Mouse (Mus musculus) forebrain, embryonic 15.5 days (tissue): ENCODE results near the gene Cuta. TPM values are rescaled to one million over a fixed set of nuclear protein-coding genes. Genes with fewer than 3 reads are reported as not detected.
A peak's percentile ranks its signal among the peaks of the same experiment; 100 is the strongest.

ENCODE experiments used
- ATAC-seq: fragments of 200-750 bp; cut with Nextera tagmentation; replicated peaks from 2 replicates; pipeline ENCODE4 v1.8.0; 2017; ENCODE audit warnings: mild to moderate bottlenecking, moderate TSS enrichment, moderate library complexity
- H3K27ac ChIP-seq: fragments of 300-500 bp; sonication (generic); replicated peaks from 2 replicates; pipeline ENCODE4 v1.5.1; 2015; ENCODE audit warnings: mild to moderate bottlenecking, inconsistent platforms
- H3K27me3 ChIP-seq: fragments of 300-500 bp; sonication (generic); 2 replicates; pipeline ENCODE4 v1.6.1; 2015; ENCODE audit warnings: inconsistent platforms
- H3K36me3 ChIP-seq: fragments of 300-500 bp; sonication (generic); 2 replicates; pipeline ENCODE4 v1.6.1; 2015; ENCODE audit warnings: mild to moderate bottlenecking, inconsistent platforms
- H3K4me1 ChIP-seq: fragments of 300-500 bp; sonication (generic); 2 replicates; pipeline ENCODE4 v1.6.1; 2015; ENCODE audit warnings: inconsistent platforms
- H3K4me2 ChIP-seq: fragments of 300-500 bp; sonication (generic); replicated peaks from 2 replicates; pipeline ENCODE4 v1.6.1; 2015; ENCODE audit warnings: mild to moderate bottlenecking, inconsistent platforms
- H3K4me3 ChIP-seq: fragments of 300-500 bp; sonication (generic); 2 replicates; pipeline ENCODE4 v1.5.1; 2015; ENCODE audit warnings: mild to moderate bottlenecking, inconsistent platforms
- H3K9ac ChIP-seq: fragments of 300-500 bp; sonication (generic); replicated peaks from 2 replicates; pipeline ENCODE4 v1.6.1; 2015; ENCODE audit warnings: mild to moderate bottlenecking, inconsistent platforms
- H3K9me3 ChIP-seq: fragments of 300-500 bp; sonication (generic); 2 replicates; pipeline ENCODE4 v1.6.1; 2016; ENCODE audit warnings: inconsistent platforms
- WGBS: fragments of 180-500 bp; shearing (Covaris S2); methylation state at CpG from one replicate; pipeline ENCODE4 v1.1.7; 2015; ENCODE audit warnings: mixed read lengths; 5-methylcytosine and 5-hydroxymethylcytosine counted together
- polyA plus RNA-seq: library from polyadenylated mRNA; unstranded; fragments of >200 nt; fragmentation: Nextera tagmentation; extraction: Ambion mirVana; gene quantifications from 2 replicates; pipeline ENCODE4 v1.2.1, GENCODE M21; 2015

The Cuta gene
- polyA plus RNA-seq, 1 experiment from 2014 or later: 144 TPM

GRCm38 (mm10) chr17:26941031-26941789 lies 1.8 kb upstream of the Cuta start, which contains the start of gene Syngap1:
Syngap1 (plus strand) TSS chr17:26941253.
- H3K27ac ChIP-seq: peak within 1 kb of the TSS; percentile 98
- peaks cover 73% of the 10 kb centered on the region for H3K4me1 ChIP-seq
- WGBS: under 1% methylated on average over 19 of the region's 24 CpGs
- H3K27me3 ChIP-seq: no peaks in the 10 kb centered on the region
- H3K36me3 ChIP-seq: peaks cover 6% of the 10 kb centered on the region; the same call in 1 of the 2 replicates
- no peaks in the 10 kb centered on the region for H3K9me3 ChIP-seq
- peak within 1 kb of the TSS; percentile 99 for H3K4me2 ChIP-seq
- peak within 1 kb of the TSS; percentile 87 for H3K4me3 ChIP-seq
- peak within 1 kb of the TSS; percentile 77 for H3K9ac ChIP-seq
- ATAC-seq: peak; percentile 22; the same call in 1 of the 2 replicates

GRCm38 (mm10) chr17:26939973-26940300 lies 568 bp upstream of the Cuta start:
- Histone ChIP-seq H3K27ac (peak overlapping the region; percentile 98), H3K4me2 (peak overlapping the region; percentile 99), H3K9me3 (no peaks in the 10 kb centered on the region), H3K9ac (peak overlapping the region; percentile 77), H3K4me1 (peaks cover 60% of the 10 kb centered on the region), H3K36me3 (peaks cover 18% of the 10 kb centered on the region), H3K4me3 (peak overlapping the region; percentile 87), H3K27me3 (no peaks in the 10 kb centered on the region)
- WGBS: 2% methylated on average over 3 of the region's 3 CpGs
- ATAC-seq: no peak

DNA sequence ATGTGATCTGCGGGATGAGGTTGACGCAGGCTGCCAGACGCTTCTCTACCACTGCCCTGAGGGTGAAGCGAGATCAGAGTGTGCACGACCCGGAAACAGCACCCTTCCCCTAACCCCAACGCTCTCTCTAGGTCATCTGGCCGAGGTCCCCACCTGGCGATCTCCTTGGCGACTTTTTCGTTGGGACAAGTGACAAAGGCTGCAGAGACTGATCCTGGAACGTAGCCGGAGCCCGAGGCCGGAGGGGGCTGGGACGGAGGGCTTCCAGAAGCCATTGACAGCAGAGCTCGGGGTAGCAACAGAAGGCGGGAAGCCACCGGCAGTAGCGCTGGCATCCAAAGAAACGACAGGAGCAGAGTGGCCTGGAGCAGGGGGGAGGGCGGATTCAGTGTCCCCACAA lies 638 bp downstream of the Cuta start:
- Histone ChIP-seq H3K4me1 (peaks cover 57% of the 10 kb centered on the region), H3K9me3 (no peaks in the 10 kb centered on the region), H3K27ac (peak overlapping the region; percentile 98), H3K4me2 (peak overlapping the region; percentile 99), H3K27me3 (no peaks in the 10 kb centered on the region), H3K36me3 (peaks cover 20% of the 10 kb centered on the region), H3K9ac (peak overlapping the region; percentile 77), H3K4me3 (peak overlapping the region; percentile 87)
- ATAC-seq: peak; percentile 0; the same call in 1 of the 2 replicates
- WGBS: under 1% methylated on average over 22 of the region's 22 CpGs

DNA sequence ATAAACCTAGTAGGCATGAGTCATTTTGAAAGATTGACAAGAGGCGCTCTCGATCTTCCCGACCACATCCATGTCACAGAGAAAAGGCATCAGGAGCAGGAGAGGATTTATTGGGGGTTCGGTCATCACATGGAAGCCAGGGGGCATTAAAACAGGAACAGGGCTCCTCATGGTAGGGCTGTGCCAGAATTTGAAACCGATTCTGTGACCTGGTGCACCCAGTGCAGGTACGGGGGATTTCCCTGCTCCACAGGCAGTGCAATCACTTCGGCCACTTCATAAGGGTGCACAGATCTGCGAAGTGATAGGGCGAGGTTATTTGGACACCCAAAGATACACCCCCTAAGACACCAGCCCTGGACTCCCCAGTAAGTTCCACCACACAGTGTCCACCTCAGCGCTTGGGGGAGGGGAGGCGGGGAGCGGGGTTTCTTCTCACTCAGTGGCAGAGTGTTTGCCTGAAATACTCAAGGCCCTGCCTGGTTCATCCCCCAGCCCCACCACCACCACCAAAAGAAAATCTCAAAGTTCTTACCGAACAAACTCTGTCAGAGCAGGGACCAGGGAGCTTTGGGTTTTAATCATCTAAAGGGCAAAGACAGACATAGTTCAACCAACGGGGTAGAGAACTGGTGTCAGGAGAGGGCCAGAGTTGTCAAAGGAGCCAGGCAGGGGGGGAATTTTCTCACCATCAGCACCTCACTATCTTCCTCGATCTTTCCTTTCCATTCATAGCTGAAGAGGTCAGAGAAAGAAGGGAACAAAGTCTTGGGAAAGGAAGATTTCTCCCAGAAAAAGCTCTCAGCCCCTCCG lies 1.3 kb downstream of the Cuta start:
- ATAC-seq: no peak
- Histone ChIP-seq H3K4me3 (peak overlapping the region; percentile 87), H3K9ac (peak overlapping the region; percentile 77), H3K27me3 (no peaks in the 10 kb centered on the region), H3K36me3 (peaks cover 20% of the 10 kb centered on the region), H3K27ac (0 out of 2 replicates have a peak overlapping the region, but pooled peaks have one; percentile 98), H3K4me2 (peak overlapping the region; percentile 99), H3K4me1 (peaks cover 55% of the 10 kb centered on the region), H3K9me3 (no peaks in the 10 kb centered on the region)
- 67% methylated on average over 16 of the region's 16 CpGs for WGBS

DNA sequence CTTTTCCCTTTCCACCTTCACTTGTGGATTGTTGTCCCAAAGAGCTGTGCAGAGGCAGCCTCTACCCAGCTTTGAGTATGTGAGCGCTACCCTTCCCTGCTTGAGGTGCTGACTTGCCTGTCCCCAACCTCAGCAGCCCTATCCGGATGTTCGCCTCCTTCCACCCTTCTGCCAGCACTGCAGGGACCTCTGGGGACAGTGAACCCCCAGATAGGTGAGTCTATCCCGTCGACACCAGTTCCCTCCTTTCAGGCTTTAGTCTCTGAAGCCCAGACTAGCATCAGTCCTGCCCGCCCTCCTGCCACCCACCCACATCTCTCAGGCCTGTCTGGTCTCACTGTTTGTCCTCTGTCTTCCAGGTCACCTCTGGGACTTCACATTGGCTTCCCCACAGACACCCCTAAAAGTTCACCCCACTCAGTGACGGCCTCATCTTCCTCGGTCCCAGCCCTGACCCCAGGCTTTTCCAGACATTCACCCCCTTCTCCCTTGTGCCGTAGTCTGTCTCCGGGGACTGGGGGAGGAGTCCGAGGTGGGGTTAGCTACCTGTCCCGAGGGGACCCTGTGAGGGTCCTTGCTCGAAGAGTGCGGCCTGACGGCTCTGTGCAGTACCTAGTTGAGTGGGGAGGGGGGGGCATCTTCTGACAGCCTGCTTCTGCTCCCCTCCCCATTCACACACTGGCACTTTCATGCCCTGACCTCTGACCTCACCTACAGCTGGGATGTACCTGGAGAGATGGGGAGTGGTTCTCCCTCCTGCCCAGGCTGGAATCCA lies 2.3 kb downstream of the Cuta start:
- H3K4me3 ChIP-seq: no peak overlapping the region
- H3K36me3 ChIP-seq: peaks cover 20% of the 10 kb centered on the region
- no peaks in the 10 kb centered on the region for H3K27me3 ChIP-seq
- no peak overlapping the region for H3K4me2 ChIP-seq
- no peak overlapping the region for H3K27ac ChIP-seq
- no peak overlapping the region for H3K9ac ChIP-seq
- H3K9me3 ChIP-seq: no peaks in the 10 kb centered on the region
- 88% methylated on average over 15 of the region's 15 CpGs for WGBS
- H3K4me1 ChIP-seq: peaks cover 52% of the 10 kb centered on the region
- no peak for ATAC-seq

DNA sequence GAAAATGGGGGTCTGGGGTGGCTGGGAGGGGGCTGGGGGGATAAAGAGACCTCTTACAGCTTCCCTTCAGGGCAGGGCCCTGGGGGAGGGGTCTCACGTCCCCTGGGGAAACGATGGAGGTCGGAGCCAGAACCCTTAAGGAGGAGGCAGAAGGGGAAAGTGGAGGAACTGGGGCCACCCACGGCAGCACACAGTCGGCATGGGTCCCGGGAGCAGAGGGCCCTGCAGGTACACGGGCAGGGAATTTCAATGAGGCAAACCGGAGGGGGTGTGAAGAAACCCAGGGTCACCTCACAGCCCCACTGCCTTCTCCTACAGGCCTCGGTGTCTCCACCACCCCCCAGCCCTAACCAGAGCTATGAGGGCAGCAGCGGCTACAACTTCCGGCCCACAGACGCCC lies 2.9 kb downstream of the Cuta start:
- no peak overlapping the region for H3K27ac ChIP-seq
- no peak for ATAC-seq
- H3K9ac ChIP-seq: no peak overlapping the region
- H3K36me3 ChIP-seq: peaks cover 20% of the 10 kb centered on the region
- peaks cover 49% of the 10 kb centered on the region for H3K4me1 ChIP-seq
- no peaks in the 10 kb centered on the region for H3K9me3 ChIP-seq
- H3K4me3 ChIP-seq: no peak overlapping the region
- H3K4me2 ChIP-seq: no peak overlapping the region
- no peaks in the 10 kb centered on the region for H3K27me3 ChIP-seq
- WGBS: 75% methylated on average over 12 of the region's 12 CpGs

- H3K4me1 ChIP-seq: peaks cover 39% of the 10 kb centered on the region
- H3K4me3 ChIP-seq: no peak overlapping the region
- H3K9me3 ChIP-seq: no peaks in the 10 kb centered on the region
- H3K9ac ChIP-seq: no peak overlapping the region
- peaks cover 20% of the 10 kb centered on the region for H3K36me3 ChIP-seq
- no peak overlapping the region for H3K27ac ChIP-seq
- 89% methylated on average over 9 of the region's 9 CpGs for WGBS
- H3K4me2 ChIP-seq: no peak overlapping the region
- no peak for ATAC-seq
- H3K27me3 ChIP-seq: no peaks in the 10 kb centered on the region
Observed at GRCm38 (mm10) chr17:26935027-26935426, 4.3 kb downstream of the Cuta start.

DNA sequence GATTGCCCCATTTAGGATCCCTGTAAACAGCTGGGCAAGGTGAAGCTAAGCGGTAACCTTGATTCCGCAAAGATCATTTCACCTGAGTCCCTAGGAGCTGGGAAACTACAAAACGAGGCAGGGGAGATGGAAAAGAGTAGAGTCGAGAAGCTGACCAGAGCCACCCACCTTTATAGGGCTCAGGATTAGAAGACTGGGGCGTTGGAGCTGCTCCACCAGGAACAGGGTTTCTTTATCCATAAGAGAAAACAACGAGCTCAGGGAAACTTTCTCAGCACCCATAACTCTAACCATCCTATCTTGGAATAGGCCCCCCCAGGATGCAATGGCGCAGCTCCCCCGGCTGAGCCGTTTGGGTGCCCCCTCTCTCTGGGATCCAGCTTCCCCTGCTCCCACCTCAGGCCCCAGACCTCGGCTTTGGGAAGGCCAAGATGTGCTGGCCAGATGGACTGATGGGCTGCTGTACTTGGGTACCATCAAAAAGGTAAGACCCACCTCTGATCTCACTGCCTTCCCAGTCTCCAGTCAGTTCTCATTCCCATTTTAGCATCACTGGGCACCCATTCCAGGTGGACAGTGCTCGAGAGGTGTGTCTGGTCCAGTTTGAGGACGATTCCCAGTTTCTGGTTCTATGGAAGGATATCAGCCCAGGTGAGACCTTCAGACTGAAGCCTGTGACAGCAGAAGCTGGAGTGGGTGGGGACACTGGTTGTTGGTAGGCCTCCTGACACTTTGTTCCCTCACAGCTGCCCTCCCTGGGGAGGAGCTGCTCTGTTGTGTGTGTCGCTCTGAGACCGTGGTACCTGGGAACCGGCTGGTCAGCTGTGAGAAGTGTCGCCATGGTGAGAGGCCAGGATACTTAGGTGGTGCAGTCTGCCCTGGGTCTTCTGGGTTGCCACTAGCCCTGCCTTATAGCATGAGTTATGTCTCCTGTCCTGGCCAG lies 5.2 kb downstream of the Cuta start:
- Histone ChIP-seq H3K27ac (peak overlapping the region; percentile 87; the same call in 1 of the 2 replicates), H3K9me3 (no peaks in the 10 kb centered on the region), H3K9ac (peak overlapping the region; percentile 74), H3K27me3 (no peaks in the 10 kb centered on the region), H3K36me3 (peaks cover 21% of the 10 kb centered on the region), H3K4me2 (peak overlapping the region; percentile 70), H3K4me3 (peak overlapping the region; percentile 65), H3K4me1 (peaks cover 35% of the 10 kb centered on the region)
- ATAC-seq: no peak
- 85% methylated on average over 16 of the region's 16 CpGs for WGBS

DNA sequence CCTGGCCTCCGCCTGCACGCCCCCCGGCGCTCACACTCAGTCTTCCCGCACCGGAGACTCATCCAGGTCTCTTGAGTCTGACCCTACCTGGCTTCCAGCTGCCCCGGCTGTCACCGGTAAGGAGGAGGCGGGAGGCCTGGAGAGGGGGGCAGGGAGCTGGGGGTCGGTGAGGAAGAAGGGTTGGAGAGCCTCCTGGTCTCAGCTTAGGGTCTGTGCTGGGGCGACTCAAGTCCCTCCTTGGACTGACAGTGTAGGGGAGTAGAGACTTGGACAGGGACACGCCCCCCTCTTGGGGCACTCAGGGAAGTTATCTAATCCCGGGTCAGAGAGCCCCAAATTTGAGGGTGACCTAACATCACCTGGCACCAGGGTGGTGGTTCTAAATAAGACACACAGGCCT lies 6.0 kb downstream of the Cuta start:
- Histone ChIP-seq H3K9me3 (no peaks in the 10 kb centered on the region), H3K4me2 (peak overlapping the region; percentile 70), H3K27ac (peak overlapping the region; percentile 87), H3K4me1 (peaks cover 29% of the 10 kb centered on the region), H3K36me3 (peaks cover 23% of the 10 kb centered on the region), H3K27me3 (no peaks in the 10 kb centered on the region), H3K4me3 (peak overlapping the region; percentile 65), H3K9ac (peak overlapping the region; percentile 74)
- WGBS: 9% methylated on average over 13 of the region's 13 CpGs
- peak; percentile 44 for ATAC-seq

DNA sequence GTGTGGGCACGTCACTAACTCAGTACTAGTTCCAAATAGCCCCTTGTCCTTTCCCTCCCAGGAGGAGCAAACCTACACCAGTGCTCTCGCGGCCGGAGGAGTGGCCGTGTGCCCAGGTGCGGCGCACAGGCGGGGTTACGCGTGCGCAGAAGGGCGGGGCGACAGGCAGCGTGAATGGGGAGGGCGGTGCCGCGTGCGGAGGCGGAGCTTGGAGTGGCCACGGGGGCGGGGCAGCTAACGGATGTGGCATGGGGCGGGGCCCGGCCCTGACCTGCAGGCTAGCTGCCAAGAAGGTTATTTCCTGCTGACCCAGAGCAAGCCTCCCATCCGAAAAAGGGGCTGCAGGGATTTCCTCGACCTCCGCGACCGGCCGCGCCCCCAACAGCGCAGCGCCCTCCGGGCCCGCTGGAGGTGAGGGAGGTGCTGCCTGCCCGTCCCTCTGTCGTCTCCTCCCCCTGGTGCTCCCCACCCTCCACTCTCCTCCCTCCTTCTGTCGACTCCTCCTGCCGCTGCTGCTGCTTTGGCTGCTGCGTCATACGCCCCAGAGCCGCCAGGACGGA lies 6.5 kb downstream of the Cuta start, which contains the start of gene Phf1:
Phf1 (plus strand) TSS at position 214 of the 560 bp plus-strand sequence.
- Histone ChIP-seq H3K4me3 (peak within 1 kb of the TSS; percentile 65), H3K4me2 (peak within 1 kb of the TSS; percentile 70), H3K9me3 (no peaks in the 10 kb centered on the region), H3K4me1 (peaks cover 24% of the 10 kb centered on the region), H3K9ac (peak within 1 kb of the TSS; percentile 74), H3K27ac (peak within 1 kb of the TSS; percentile 87), H3K36me3 (peaks cover 23% of the 10 kb centered on the region), H3K27me3 (no peaks in the 10 kb centered on the region)
- WGBS: under 1% methylated on average over 43 of the region's 43 CpGs
- peak; percentile 86 for ATAC-seq
